Mouse (Mus musculus): ENCODE measurements around the gene 4933430I17Rik. TPM values are rescaled to one million over a fixed set of nuclear protein-coding genes. Genes with fewer than 3 reads are reported as not detected.
"Not testable (repeated sequence)": the region's sequence is repeated elsewhere in the genome, so short reads cannot be mapped to it uniquely, and the experiment has no call there.

4933430I17Rik gene
- polyA plus RNA-seq (2017; shearing (Covaris generic)) = under 1 TPM; 0.25 to 0.62 TPM

- peak; percentile 96 for ATAC-seq
Measured at GRCm38 (mm10) chr4:62524651-62525488, at the start of gene 4933430I17Rik, which contains the start of gene Pole3. 4933430I17Rik (plus strand) TSS chr4:62525369. Pole3 (minus strand) TSS chr4:62525068.

GRCm38 (mm10) chr4:62475793-62476192 is 49.4 kb upstream of the 4933430I17Rik start:
- peak; percentile 76 for ATAC-seq

- no peak for ATAC-seq
Measured at GRCm38 (mm10) chr4:62477542-62478244, 47.5 kb upstream of the 4933430I17Rik start.

GRCm38 (mm10) chr4:62479593-62479936 is 45.6 kb upstream of the 4933430I17Rik start:
- ATAC-seq = not testable (repeated sequence)

GRCm38 (mm10) chr4:62479937-62480708 is 45.0 kb upstream of the 4933430I17Rik start, which contains the start of gene Bspry:
Bspry (plus strand) TSS chr4:62480053.
- ATAC-seq = peak; percentile 58

GRCm38 (mm10) chr4:62480709-62481605 is 44.2 kb upstream of the 4933430I17Rik start:
- peak; percentile 67 for ATAC-seq

- no peak for ATAC-seq
Measured at GRCm38 (mm10) chr4:62484928-62485327, 40.2 kb upstream of the 4933430I17Rik start.

GRCm38 (mm10) chr4:62485450-62486161 is 39.6 kb upstream of the 4933430I17Rik start:
- ATAC-seq = no peak

- no peak for ATAC-seq
Measured at GRCm38 (mm10) chr4:62486162-62486696, 38.9 kb upstream of the 4933430I17Rik start.

GRCm38 (mm10) chr4:62487172-62487571 is 38.0 kb upstream of the 4933430I17Rik start:
- no peak for ATAC-seq

GRCm38 (mm10) chr4:62487914-62488313 is 37.3 kb upstream of the 4933430I17Rik start:
- no peak for ATAC-seq

GRCm38 (mm10) chr4:62492682-62493081 is 32.5 kb upstream of the 4933430I17Rik start:
- no peak for ATAC-seq

GRCm38 (mm10) chr4:62494230-62494629 is 30.9 kb upstream of the 4933430I17Rik start:
- no peak for ATAC-seq

GRCm38 (mm10) chr4:62495946-62496345 is 29.2 kb upstream of the 4933430I17Rik start:
- ATAC-seq = no peak

- no peak for ATAC-seq
Measured at GRCm38 (mm10) chr4:62496815-62497214, 28.4 kb upstream of the 4933430I17Rik start.

- no peak for ATAC-seq
Measured at GRCm38 (mm10) chr4:62500799-62501198, 24.4 kb upstream of the 4933430I17Rik start.

- no peak for ATAC-seq
Measured at GRCm38 (mm10) chr4:62501534-62501933, 23.6 kb upstream of the 4933430I17Rik start.

GRCm38 (mm10) chr4:62501964-62502732 is 23.0 kb upstream of the 4933430I17Rik start:
- peak; percentile 77 for ATAC-seq

GRCm38 (mm10) chr4:62502969-62503368 is 22.2 kb upstream of the 4933430I17Rik start:
- ATAC-seq = no peak
